In the genomic region with DNA sequence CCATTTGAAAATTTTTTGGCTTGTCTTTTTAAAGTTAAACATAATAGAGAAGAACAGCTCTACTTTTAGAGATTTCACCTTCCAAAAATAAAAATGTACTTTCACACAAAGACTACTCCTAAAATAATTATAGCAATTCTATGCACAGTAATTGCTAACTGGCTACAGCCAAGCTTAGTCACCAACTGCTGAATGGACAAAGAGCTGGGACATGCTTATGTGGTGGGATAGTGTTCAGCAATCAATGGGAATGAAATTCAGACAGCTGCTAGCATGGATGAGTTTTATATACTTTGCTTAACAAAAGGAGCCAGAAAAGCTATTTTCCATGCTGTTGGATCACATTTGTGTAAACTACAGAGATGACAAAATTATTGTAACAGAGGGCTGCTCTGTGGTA, we compare ENCODE assay signal across 20 mouse cellular contexts.
DNase-seq lines count a peak whose midpoint lies in the region; ATAC-seq and TF ChIP-seq lines count a peak whose summit lies in the region.
"Had no signal": no experiment of that assay in that cellular context is flagged by ENCODE, and none has a peak within 500 bp of the region (broad histone marks: within the 10 kb centered on the region; RNA-seq: fewer than 3 reads in every experiment).

No protein-coding gene starts in this region.

- peak; percentile 10 for DNase-seq in forebrain, postnatal 0 days
- DNase-seq in right cerebral cortex, adult 18-20 months = peak; percentile 28
- no peak for DNase-seq in right cerebral cortex, postnatal 14 days
- peak; percentile 8 to 83 for DNase-seq in left cerebral cortex, postnatal 25 days (ENCODE audit: low spot score in 2 of 2)
- no peak for DNase-seq in adrenal gland, postnatal 14 days
- DNase-seq in adrenal gland, postnatal 10 days = no peak
- DNase-seq: adrenal gland, postnatal 25 days; B cell, adult 2 months; cerebellum, adult 2 months; cerebellum, postnatal 10 days; gastrocnemius, postnatal 36 days; heart, adult 11 months; heart, postnatal 10 days had no signal

- intact Hi-C loops in left cerebral cortex, postnatal 25 days (cut with DNase I) = loop anchor here (5.0 kb wide), 1 partner anchor 138 kb away; no protein-coding TSS in a partner anchor

- H3K4me3 ChIP-seq in forebrain, postnatal 0 days (ENCODE audit: low read depth, low read length) = no peak overlapping the region
- H3K4me3 ChIP-seq in forebrain, embryonic 16.5 days (replicated peaks; ENCODE audit: low read length) = no peak overlapping the region
- H3K4me3 ChIP-seq: embryonic facial prominence, embryonic 10.5 days; forebrain, embryonic 13.5 days; hindbrain, embryonic 13.5 days had no signal

- ATAC-seq in forebrain, postnatal 0 days = peak; percentile 75
- ATAC-seq in forebrain, embryonic 16.5 days = no peak
- ATAC-seq: CD4-positive, CD25-positive, alpha-beta regulatory T cell, adult 4 months; forebrain, embryonic 13.5 days; hindbrain, postnatal 0 days had no signal

- no peak overlapping the region for H3K4me2 ChIP-seq in forebrain, postnatal 0 days (ENCODE audit: low read depth)
- no peak overlapping the region for H3K4me2 ChIP-seq in forebrain, embryonic 16.5 days (ENCODE audit: low read length)
- H3K4me2 ChIP-seq: forebrain, embryonic 13.5 days; hindbrain, embryonic 13.5 days had no signal

- no peaks in the 10 kb centered on the region for H3K36me3 ChIP-seq in forebrain, postnatal 0 days (ENCODE audit: insufficient read depth)
- no peaks in the 10 kb centered on the region for H3K36me3 ChIP-seq in forebrain, embryonic 16.5 days (ENCODE audit: control insufficient read depth, insufficient read depth)
- H3K36me3 ChIP-seq: embryonic facial prominence, embryonic 10.5 days; G1E; hindbrain, embryonic 13.5 days had no signal

- H3K27me3 ChIP-seq in forebrain, postnatal 0 days (ENCODE audit: insufficient read depth, low read length) = no peaks in the 10 kb centered on the region
- no peaks in the 10 kb centered on the region for H3K27me3 ChIP-seq in forebrain, embryonic 16.5 days (replicated peaks; ENCODE audit: control insufficient read depth, insufficient read depth, low read length)
- H3K27me3 ChIP-seq: forebrain, embryonic 13.5 days; hindbrain, embryonic 13.5 days had no signal

- H3K9ac ChIP-seq in forebrain, postnatal 0 days = no peak overlapping the region
- no peak overlapping the region for H3K9ac ChIP-seq in forebrain, embryonic 16.5 days (replicated peaks; ENCODE audit: low read depth, low read length)
- H3K9ac ChIP-seq: forebrain, embryonic 13.5 days; hindbrain, embryonic 13.5 days had no signal

- no peak overlapping the region for H3K27ac ChIP-seq in forebrain, postnatal 0 days (ENCODE audit: low read depth, low read length)
- H3K27ac ChIP-seq in forebrain, embryonic 16.5 days (ENCODE audit: low read length) = no peak overlapping the region
- H3K27ac ChIP-seq: embryonic facial prominence, embryonic 10.5 days; forebrain, embryonic 13.5 days; hindbrain, embryonic 13.5 days; hindbrain, postnatal 0 days had no signal

- H3K4me1 ChIP-seq in forebrain, postnatal 0 days (ENCODE audit: insufficient read depth) = no peaks in the 10 kb centered on the region
- H3K4me1 ChIP-seq in forebrain, embryonic 16.5 days (replicated peaks; ENCODE audit: control insufficient read depth, insufficient read depth, low read length) = no peaks in the 10 kb centered on the region
- H3K4me1 ChIP-seq: embryonic facial prominence, embryonic 10.5 days; forebrain, embryonic 13.5 days; hindbrain, embryonic 13.5 days had no signal

- no peaks in the 10 kb centered on the region for H3K9me3 ChIP-seq in forebrain, postnatal 0 days (ENCODE audit: low read length)
- H3K9me3 ChIP-seq in forebrain, embryonic 16.5 days (ENCODE audit: control insufficient read depth, low read length) = no peaks in the 10 kb centered on the region
- H3K9me3 ChIP-seq: embryonic facial prominence, embryonic 10.5 days; forebrain, embryonic 13.5 days; G1E; hindbrain, embryonic 13.5 days had no signal

- TF ChIP-seq CTCF in forebrain, postnatal 0 days (IDR thresholded peaks at IDR 0.05; ENCODE audit: low read depth) = no peak

Comparison
In these comparisons a context has a peak if more than half of its experiments do, and no peak if none do; other contexts are left out.
1. DNase-seq: peak in forebrain, postnatal 0 days (single experiment), right cerebral cortex, adult 18-20 months (single experiment) and left cerebral cortex, postnatal 25 days (2 of 2); none in right cerebral cortex, postnatal 14 days (single experiment), adrenal gland, postnatal 14 days (single experiment) and adrenal gland, postnatal 10 days (single experiment).